Mouse (Mus musculus) midbrain, embryonic 14.5 days (tissue): ENCODE measurements around the gene Tom1l2. TPM values are rescaled to one million over a fixed set of nuclear protein-coding genes. Genes with fewer than 3 reads are reported as not detected.

Experiments
- ATAC-seq: fragments of 200-750 bp; cut with Nextera tagmentation; 2 replicates; pipeline ENCODE4 v1.8.0; 2017; ENCODE audit warnings: moderate number of reproducible peaks, moderate library complexity; ENCODE audit not compliant: low FRiP score, low TSS enrichment
- DNase-seq: peaks from one replicate; pipeline ENCODE4 v3.0.0-alpha.2; 2015
- H3K27ac ChIP-seq: fragments of 300-500 bp; sonication (generic); replicated peaks from 2 replicates; pipeline ENCODE4 v1.5.1; 2014; ENCODE audit warnings: mild to moderate bottlenecking, low read depth, low read length, moderate library complexity
- H3K27me3 ChIP-seq: fragments of 300-500 bp; sonication (generic); 2 replicates; pipeline ENCODE4 v1.6.1; 2014; ENCODE audit warnings: low read length, control low read depth, mixed read lengths; ENCODE audit not compliant: control insufficient read depth, insufficient read depth
- H3K36me3 ChIP-seq: fragments of 300-500 bp; sonication (generic); 2 replicates; pipeline ENCODE4 v1.6.1; 2014; ENCODE audit warnings: low read length, control low read depth; ENCODE audit not compliant: control insufficient read depth, insufficient read depth
- H3K4me1 ChIP-seq: fragments of 300-500 bp; sonication (generic); 2 replicates; pipeline ENCODE4 v1.6.1; 2014; ENCODE audit warnings: mild to moderate bottlenecking, antibody characterized with exemption, low read length, control low read depth; ENCODE audit not compliant: control insufficient read depth, insufficient read depth
- H3K4me2 ChIP-seq: fragments of 300-500 bp; sonication (generic); 2 replicates; pipeline ENCODE4 v1.6.1; 2014; ENCODE audit warnings: mild to moderate bottlenecking, low read length, moderate library complexity
- H3K4me3 ChIP-seq: fragments of 300-500 bp; sonication (generic); replicated peaks from 2 replicates; pipeline ENCODE4 v1.5.1; 2014; ENCODE audit warnings: low read depth, low read length
- H3K9ac ChIP-seq: fragments of 300-500 bp; sonication (generic); replicated peaks from 2 replicates; pipeline ENCODE4 v1.6.1; 2014; ENCODE audit warnings: mild to moderate bottlenecking, low read length, moderate library complexity
- H3K9me3 ChIP-seq: fragments of 300-500 bp; sonication (generic); 2 replicates; pipeline ENCODE4 v1.6.1; 2016; ENCODE audit warnings: low read length, control low read depth, mixed read lengths; ENCODE audit not compliant: control insufficient read depth
- WGBS: fragments of 180-500 bp; shearing (Covaris S2); extraction: QIAGEN DNeasy Blood & Tissue Kit; methylation state at CpG from one replicate; pipeline ENCODE4 v1.1.7; 2014; 5-methylcytosine and 5-hydroxymethylcytosine counted together
- polyA plus RNA-seq: library from polyadenylated mRNA; unstranded; fragments of >200 nt; fragmentation: Nextera tagmentation; extraction: Ambion mirVana; gene quantifications from 2 replicates; pipeline ENCODE4 v1.2.1, GENCODE M21; 2014

Tom1l2 gene
- polyA plus RNA-seq, 1 experiment from 2014 or later: 48.5 TPM

DNA sequence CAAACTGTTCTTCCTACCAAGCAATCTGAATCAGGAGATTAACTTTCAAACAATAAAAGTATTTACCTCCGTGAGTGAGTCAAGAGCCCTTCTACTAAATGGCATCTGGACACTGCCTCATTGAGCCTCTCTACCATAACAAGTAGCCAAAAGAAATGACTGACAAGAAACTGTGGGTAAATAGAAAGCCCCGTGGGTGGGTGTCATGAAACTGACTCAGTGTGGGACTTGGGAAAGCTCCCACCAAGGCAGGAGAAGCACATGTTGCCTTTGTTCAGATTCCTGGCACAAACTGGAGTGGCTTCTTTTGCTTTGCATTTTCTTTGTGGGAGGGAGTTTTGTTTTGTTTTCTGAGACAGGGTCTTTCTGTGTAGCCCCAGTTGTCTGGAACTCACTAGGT is 16.9 kb downstream of the Tom1l2 start:
- no peak for ATAC-seq

DNA sequence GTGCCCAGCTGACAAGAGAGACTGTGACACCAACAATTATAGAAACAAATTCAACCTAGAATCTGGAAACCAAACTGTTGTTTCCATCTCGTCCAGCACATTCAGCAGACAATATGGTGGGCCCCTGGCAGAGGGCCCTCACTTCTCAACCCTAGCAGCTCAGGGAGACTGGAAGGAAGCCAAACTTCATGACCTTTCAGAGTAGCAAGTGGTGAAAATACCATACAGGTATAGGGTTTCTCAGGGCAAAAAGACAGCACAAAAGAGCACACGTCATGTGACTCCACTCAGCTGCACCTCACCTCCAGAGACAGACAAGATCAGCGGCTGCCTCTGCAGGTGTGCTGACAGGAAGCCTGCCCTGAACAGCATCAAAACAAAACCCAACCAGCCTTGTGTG is 18.6 kb downstream of the Tom1l2 start:
- Histone ChIP-seq H3K36me3 (no peaks in the 10 kb centered on the region), H3K4me2 (no peak overlapping the region), H3K9me3 (no peaks in the 10 kb centered on the region), H3K27me3 (no peaks in the 10 kb centered on the region), H3K27ac (no peak overlapping the region), H3K9ac (no peak overlapping the region), H3K4me1 (no peaks in the 10 kb centered on the region), H3K4me3 (no peak overlapping the region)
- DNase-seq (no peak), ATAC-seq (no peak)
- WGBS: 82% methylated on average over 3 of the region's 3 CpGs

More for the DNA sequence above, 16.9 kb downstream of the Tom1l2 start:
- 41% methylated on average over 2 of the region's 2 CpGs for WGBS
- no peaks in the 10 kb centered on the region for H3K4me1 ChIP-seq
- H3K9me3 ChIP-seq: no peaks in the 10 kb centered on the region
- no peak for DNase-seq
- H3K36me3 ChIP-seq: no peaks in the 10 kb centered on the region
- no peak overlapping the region for H3K4me3 ChIP-seq
- no peaks in the 10 kb centered on the region for H3K27me3 ChIP-seq
- H3K27ac ChIP-seq: no peak overlapping the region
- H3K4me2 ChIP-seq: no peak overlapping the region
- no peak overlapping the region for H3K9ac ChIP-seq

GRCm38 (mm10) chr11:60333461-60333860 is 19.2 kb downstream of the Tom1l2 start:
- no peaks in the 10 kb centered on the region for H3K9me3 ChIP-seq
- no peak overlapping the region for H3K4me3 ChIP-seq
- H3K27ac ChIP-seq: no peak overlapping the region
- no peaks in the 10 kb centered on the region for H3K4me1 ChIP-seq
- no peak overlapping the region for H3K9ac ChIP-seq
- no peaks in the 10 kb centered on the region for H3K27me3 ChIP-seq
- no peak for DNase-seq
- H3K36me3 ChIP-seq: no peaks in the 10 kb centered on the region
- 89% methylated on average over 5 of the region's 5 CpGs for WGBS
- no peak for ATAC-seq
- no peak overlapping the region for H3K4me2 ChIP-seq

- DNase-seq (no peak), ATAC-seq (no peak)
- Histone ChIP-seq H3K27me3 (no peaks in the 10 kb centered on the region), H3K36me3 (no peaks in the 10 kb centered on the region), H3K27ac (no peak overlapping the region), H3K4me2 (no peak overlapping the region), H3K4me3 (no peak overlapping the region), H3K9ac (no peak overlapping the region), H3K9me3 (no peaks in the 10 kb centered on the region), H3K4me1 (no peaks in the 10 kb centered on the region)
- 93% methylated on average over 4 of the region's 4 CpGs for WGBS
Observed at GRCm38 (mm10) chr11:60330551-60330950, 22.2 kb downstream of the Tom1l2 start.

- H3K36me3 ChIP-seq: no peaks in the 10 kb centered on the region
- no peaks in the 10 kb centered on the region for H3K27me3 ChIP-seq
- H3K4me1 ChIP-seq: peaks cover 16% of the 10 kb centered on the region
- no peak overlapping the region for H3K9ac ChIP-seq
- no peak overlapping the region for H3K4me3 ChIP-seq
- DNase-seq (no peak), ATAC-seq (no peak)
- no peak overlapping the region for H3K4me2 ChIP-seq
- H3K9me3 ChIP-seq: no peaks in the 10 kb centered on the region
- H3K27ac ChIP-seq: no peak overlapping the region
Observed at GRCm38 (mm10) chr11:60323731-60324130, 29.0 kb downstream of the Tom1l2 start.

GRCm38 (mm10) chr11:60321438-60321837 is 31.3 kb downstream of the Tom1l2 start:
- Histone ChIP-seq H3K36me3 (no peaks in the 10 kb centered on the region), H3K27ac (peak overlapping the region; percentile 62; the same call in 1 of the 2 replicates), H3K9ac (no peak overlapping the region), H3K4me1 (peaks cover 32% of the 10 kb centered on the region), H3K4me2 (no peak overlapping the region), H3K27me3 (no peaks in the 10 kb centered on the region), H3K4me3 (no peak overlapping the region), H3K9me3 (no peaks in the 10 kb centered on the region)
- WGBS: 79% methylated on average over 2 of the region's 2 CpGs
- DNase-seq: no peak
- no peak for ATAC-seq

- H3K27me3 ChIP-seq: no peaks in the 10 kb centered on the region
- no peak for ATAC-seq
- WGBS: 69% methylated on average over 8 of the region's 8 CpGs
- DNase-seq: no peak
- H3K4me3 ChIP-seq: no peak overlapping the region
- H3K36me3 ChIP-seq: no peaks in the 10 kb centered on the region
- H3K9me3 ChIP-seq: no peaks in the 10 kb centered on the region
- peak overlapping the region; percentile 62 for H3K27ac ChIP-seq
- no peak overlapping the region for H3K4me2 ChIP-seq
- no peak overlapping the region for H3K9ac ChIP-seq
- H3K4me1 ChIP-seq: peaks cover 34% of the 10 kb centered on the region
Observed at GRCm38 (mm10) chr11:60320426-60321037, 32.2 kb downstream of the Tom1l2 start.

DNA sequence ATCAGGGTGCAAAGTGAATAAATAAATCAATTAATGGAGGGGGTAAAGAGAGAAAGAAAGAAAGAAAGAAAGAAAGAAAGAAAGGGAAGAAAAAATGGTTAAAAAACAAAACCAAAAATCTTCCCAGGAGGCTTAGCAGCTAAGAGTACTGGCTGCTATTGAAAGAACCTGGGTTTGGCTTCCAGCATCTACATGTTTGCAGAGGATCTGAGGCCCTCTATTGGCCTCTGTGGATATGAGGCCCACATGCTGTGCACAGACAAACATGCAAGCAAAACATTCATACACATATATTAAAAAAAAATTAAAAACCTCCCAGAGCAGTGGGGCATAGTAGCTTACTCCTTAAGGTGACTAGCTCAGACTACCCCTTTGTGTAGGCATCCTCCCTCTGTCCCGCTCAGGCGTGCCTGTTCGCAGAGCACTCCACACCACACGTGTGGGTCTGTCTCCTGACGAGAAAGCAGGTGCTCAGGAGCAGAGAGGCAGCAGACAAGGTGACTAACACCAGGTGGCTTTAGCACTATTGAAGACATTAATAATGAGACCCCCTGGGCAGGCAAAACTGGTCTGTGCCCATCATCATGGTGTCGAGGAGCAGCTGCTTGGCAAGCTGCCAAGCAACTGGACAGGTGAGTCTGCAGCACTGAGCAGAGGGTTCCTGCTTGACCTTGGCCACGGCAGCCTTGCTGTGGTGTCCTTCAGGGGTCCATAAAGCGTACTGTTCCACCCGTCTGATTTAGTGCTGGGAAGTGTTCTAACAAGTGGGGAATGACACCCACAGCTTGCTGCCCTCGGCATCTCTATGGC is 33.2 kb downstream of the Tom1l2 start:
- WGBS: 70% methylated on average over 10 of the region's 10 CpGs
- DNase-seq: no peak
- no peak for ATAC-seq
- H3K36me3 ChIP-seq: no peaks in the 10 kb centered on the region
- H3K27ac ChIP-seq: peak overlapping the region; percentile 62
- no peak overlapping the region for H3K4me2 ChIP-seq
- H3K9me3 ChIP-seq: no peaks in the 10 kb centered on the region
- H3K4me3 ChIP-seq: no peak overlapping the region
- H3K4me1 ChIP-seq: peaks cover 34% of the 10 kb centered on the region
- H3K27me3 ChIP-seq: no peaks in the 10 kb centered on the region
- H3K9ac ChIP-seq: no peak overlapping the region

DNA sequence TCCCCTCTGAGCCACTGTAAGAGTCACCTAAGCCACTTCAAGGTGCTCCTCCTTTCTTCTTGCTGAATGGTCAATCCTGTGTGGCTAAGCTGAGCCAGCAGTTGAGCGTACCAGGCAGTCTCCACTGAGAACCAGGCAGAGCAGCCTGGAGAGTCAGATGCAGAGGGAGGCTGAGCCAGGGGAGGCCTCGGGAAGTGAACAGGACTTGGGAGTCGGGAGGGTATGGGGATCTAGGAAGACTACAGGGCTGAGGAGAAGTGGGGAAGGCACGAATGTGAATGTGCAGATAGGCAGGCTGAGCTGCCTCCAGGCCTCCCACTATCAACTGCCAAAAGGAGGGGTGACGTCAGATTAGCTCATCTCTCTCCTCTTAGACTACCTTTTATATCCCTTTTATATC is 34.0 kb downstream of the Tom1l2 start:
- ATAC-seq: no peak
- Histone ChIP-seq H3K9me3 (no peaks in the 10 kb centered on the region), H3K9ac (no peak overlapping the region), H3K27ac (peak overlapping the region; percentile 45; the same call in 1 of the 2 replicates), H3K36me3 (no peaks in the 10 kb centered on the region), H3K4me2 (no peak overlapping the region), H3K4me1 (peaks cover 34% of the 10 kb centered on the region), H3K4me3 (no peak overlapping the region), H3K27me3 (no peaks in the 10 kb centered on the region)
- DNase-seq: no peak
- WGBS: 44% methylated on average over 5 of the region's 5 CpGs
